Mouse (Mus musculus) cerebellum, postnatal 10 days (tissue): ENCODE measurements around the gene Leo1.

Experiments used
- DNase-seq, 2 experiments: peaks; one replicate each; pipeline ENCODE4 v3.0.0; 2021; ENCODE audit warnings: mixed read lengths in 2 of 2

The Leo1 gene

GRCm38 (mm10) chr9:75440796-75441666 lies at the start of gene Leo1:
Gene Leo1, plus strand, starts transcription at chr9:75441524.
- peak; percentile 91 to 92 for DNase-seq

GRCm38 (mm10) chr9:75393251-75393650 lies 48.1 kb upstream of the Leo1 start:
- no peak for DNase-seq

GRCm38 (mm10) chr9:75395971-75396370 lies 45.4 kb upstream of the Leo1 start:
- no peak for DNase-seq

- no peak for DNase-seq
Observed at GRCm38 (mm10) chr9:75399069-75399468, 42.3 kb upstream of the Leo1 start.

- peak; percentile 53 to 62 for DNase-seq
Observed at GRCm38 (mm10) chr9:75400639-75401038, 40.7 kb upstream of the Leo1 start.

GRCm38 (mm10) chr9:75401593-75402504 lies 39.5 kb upstream of the Leo1 start:
- no peak for DNase-seq

- DNase-seq = no peak
Observed at GRCm38 (mm10) chr9:75403520-75403919, 37.8 kb upstream of the Leo1 start.

GRCm38 (mm10) chr9:75406121-75406520 lies 35.2 kb upstream of the Leo1 start:
- peak; percentile 14 to 44 for DNase-seq

GRCm38 (mm10) chr9:75407803-75408202 lies 33.5 kb upstream of the Leo1 start:
- DNase-seq = peak in 1 of 2 experiments; percentile 37

- DNase-seq = peak; percentile 42 to 53
Observed at GRCm38 (mm10) chr9:75408204-75408826, 33.0 kb upstream of the Leo1 start.

- peak; percentile 86 to 87 for DNase-seq
Observed at GRCm38 (mm10) chr9:75409031-75409851, 32.1 kb upstream of the Leo1 start.

- DNase-seq = peak; percentile 99
Observed at GRCm38 (mm10) chr9:75409852-75410378, 31.4 kb upstream of the Leo1 start, which contains the start of gene Mapk6. Gene Mapk6, minus strand, starts transcription at chr9:75410005.

- peak; percentile 51 to 53 for DNase-seq
Observed at GRCm38 (mm10) chr9:75410868-75411487, 30.3 kb upstream of the Leo1 start.

- DNase-seq = no peak
Observed at GRCm38 (mm10) chr9:75411584-75411983, 29.7 kb upstream of the Leo1 start.

- peak in 1 of 2 experiments; percentile 28 for DNase-seq
Observed at GRCm38 (mm10) chr9:75413206-75413605, 28.1 kb upstream of the Leo1 start.

- no peak for DNase-seq
Observed at GRCm38 (mm10) chr9:75414204-75414603, 27.1 kb upstream of the Leo1 start.

GRCm38 (mm10) chr9:75422251-75422691 lies 19.1 kb upstream of the Leo1 start:
- DNase-seq = no peak

GRCm38 (mm10) chr9:75423683-75424082 lies 17.6 kb upstream of the Leo1 start:
- no peak for DNase-seq

GRCm38 (mm10) chr9:75424358-75425150 lies 16.8 kb upstream of the Leo1 start:
- no peak for DNase-seq

- DNase-seq = no peak
Observed at GRCm38 (mm10) chr9:75425796-75426391, 15.4 kb upstream of the Leo1 start.
